Mouse (Mus musculus) gastrocnemius, adult 2 months (tissue): Measurements from ENCODE around the gene Itga9. TPM values are rescaled to one million over a fixed set of nuclear protein-coding genes. Genes with fewer than 3 reads are reported as not detected.

Source experiments
- DNase-seq: peaks from one replicate; pipeline ENCODE4 v3.0.0; 2022
- H3K27ac ChIP-seq: fragments of 200-600 bp; 2 replicates; pipeline ENCODE4 v1.8.1; 2022; ENCODE audit warnings: mild to moderate bottlenecking
- H3K4me3 ChIP-seq: fragments of 200-600 bp; 2 replicates; pipeline ENCODE4 v1.8.1; 2022; ENCODE audit warnings: mild to moderate bottlenecking, moderate library complexity
- CTCF ChIP-seq: fragments of 200-600 bp; IDR thresholded peaks from 2 replicates; pipeline ENCODE4 v1.8.1; 2022; ENCODE audit warnings: antibody characterized with exemption, mild to moderate bottlenecking, moderate library complexity
- intact Hi-C: fragments of 180-260 bp; cut with DNase I; formaldehyde crosslinking; loops from one replicate; pipeline ENCODE4 v1.15.1; 2025
- total RNA-seq, 2 experiments: library from RNA; stranded (reverse); gene quantifications; 2 replicates each; pipeline ENCODE4 v1.2.3; 2021

Gene Itga9
- total RNA-seq, 2 experiments from 2014 or later, result 3.0 to 5.7 TPM

DNA sequence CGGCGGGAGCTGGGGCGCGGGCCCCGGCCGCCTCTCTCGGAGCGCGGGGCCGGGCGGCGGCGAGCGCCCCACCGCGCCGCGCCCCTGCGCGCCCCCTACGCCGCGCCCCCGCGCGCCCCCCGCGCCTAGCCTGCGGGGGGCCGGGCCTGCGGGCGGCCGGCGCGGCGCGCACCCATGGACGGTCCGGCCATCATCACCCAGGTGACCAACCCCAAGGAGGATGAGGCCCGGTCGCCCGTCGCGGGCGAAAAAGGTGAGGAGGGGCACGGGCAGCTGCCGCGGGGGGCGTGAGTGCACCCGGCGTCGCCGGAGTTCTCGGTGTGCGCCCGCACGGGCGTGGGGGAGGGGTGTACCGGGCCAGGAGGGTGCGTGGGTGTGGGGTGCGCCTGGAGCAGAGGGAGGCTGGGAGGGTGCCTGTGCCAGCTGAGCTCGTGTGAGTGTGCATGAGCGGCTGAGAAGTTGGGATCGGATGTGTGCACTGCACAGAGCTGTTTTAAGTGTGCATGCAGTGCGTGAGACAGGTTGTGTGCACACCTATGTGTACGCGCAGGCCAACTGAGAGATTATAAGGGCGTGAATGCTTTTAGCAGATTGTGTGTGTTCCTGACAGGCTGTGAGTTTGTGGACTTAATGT, 320.3 kb downstream of the Itga9 start:
- TF ChIP-seq CTCF, result no peak
- DNase-seq, result peak; percentile 61
- Histone ChIP-seq H3K4me3 (peak overlapping the region; percentile 94), H3K27ac (peak overlapping the region; percentile 85)
- intact Hi-C loops, result no loop called here

DNA sequence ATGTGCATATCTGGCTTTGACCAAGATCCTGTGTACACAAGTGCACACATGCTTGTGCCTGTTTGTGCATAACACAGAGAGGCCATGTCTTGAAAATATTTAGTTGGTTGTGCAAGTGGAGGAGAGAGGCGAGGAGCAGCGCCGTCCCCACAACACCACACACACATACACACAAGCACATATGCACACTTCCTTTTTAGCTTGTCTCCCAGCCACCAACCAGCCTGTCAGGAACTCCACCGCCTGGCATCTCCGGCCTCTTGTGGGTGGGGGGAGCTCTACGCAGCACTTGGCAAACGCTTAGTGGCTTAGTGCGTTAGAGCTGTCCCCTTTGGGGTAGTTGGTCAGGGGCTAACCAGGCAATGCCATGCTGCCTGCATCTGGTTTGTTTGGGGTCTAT, 321.0 kb downstream of the Itga9 start:
- Histone ChIP-seq H3K27ac (peak overlapping the region; percentile 78), H3K4me3 (peak overlapping the region; percentile 94)
- no peak for TF ChIP-seq CTCF
- DNase-seq, result no peak
- intact Hi-C loops, result no loop called here

DNA sequence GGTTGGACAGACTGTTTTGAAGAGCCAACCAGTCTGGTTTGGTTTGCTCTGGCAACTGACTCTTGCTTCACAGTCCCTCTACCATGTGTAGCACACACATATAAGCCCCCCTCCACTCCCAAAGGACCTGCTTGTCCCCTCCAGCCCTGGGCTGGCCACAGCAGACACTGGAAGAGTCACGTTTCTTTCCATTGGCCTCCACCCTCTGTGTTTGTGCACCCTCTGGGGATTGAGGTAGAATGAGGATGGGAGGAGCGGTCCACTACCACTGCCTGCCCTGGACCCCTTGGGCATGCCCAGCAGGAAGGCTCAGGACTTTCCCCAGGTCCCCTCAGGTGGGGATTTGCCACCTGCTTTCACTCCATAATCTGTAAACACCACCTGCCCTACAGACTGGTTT, 321.5 kb downstream of the Itga9 start:
- TF ChIP-seq CTCF, result no peak
- no peak for DNase-seq
- intact Hi-C loops, result no loop called here
- peak overlapping the region; percentile 94 for H3K4me3 ChIP-seq
- H3K27ac ChIP-seq, result peak overlapping the region; percentile 78

DNA sequence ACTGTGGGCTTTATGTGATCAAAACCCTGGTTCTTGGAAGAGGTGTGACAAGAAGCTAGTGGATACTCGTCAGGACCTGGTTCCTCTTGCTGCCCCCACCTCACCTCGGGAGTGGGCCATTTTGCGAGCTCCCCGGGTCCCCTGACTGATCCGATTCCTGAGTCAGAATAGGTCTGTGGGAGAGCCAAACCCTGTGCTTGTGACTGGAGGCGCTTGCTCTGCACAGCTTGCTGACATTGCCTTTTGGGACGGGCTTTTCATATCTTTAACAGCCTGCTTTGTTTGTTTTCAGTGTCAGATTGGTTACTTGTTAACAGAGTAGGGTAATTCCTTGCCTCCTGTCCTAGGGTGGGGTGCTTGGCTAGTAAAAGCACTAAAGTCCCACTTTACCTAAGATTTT, 322.2 kb downstream of the Itga9 start:
- no peak for TF ChIP-seq CTCF
- no peak for DNase-seq
- H3K27ac ChIP-seq, result peak overlapping the region; percentile 78
- peak overlapping the region; percentile 94 for H3K4me3 ChIP-seq
- intact Hi-C loops, result no loop called here

DNA sequence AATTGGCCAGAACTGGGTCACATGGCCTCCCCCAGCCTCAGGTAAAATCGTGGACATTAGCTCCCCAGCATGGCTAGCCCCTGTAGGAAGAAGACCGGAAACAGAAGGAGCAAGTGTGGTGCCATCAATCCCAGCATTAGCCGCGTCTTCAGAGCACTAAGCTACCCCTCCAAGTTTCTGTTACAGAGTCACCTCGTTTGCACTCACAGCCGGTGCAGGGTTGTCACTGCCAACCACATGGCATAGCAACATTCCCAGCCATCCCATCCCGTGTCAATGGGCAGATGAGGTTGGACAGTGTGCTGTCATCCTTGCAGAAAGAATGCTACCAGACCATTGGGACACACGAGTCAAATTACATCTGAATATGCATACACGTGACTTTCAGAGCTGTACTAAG, 324.1 kb downstream of the Itga9 start:
- intact Hi-C loops, result no loop called here
- Histone ChIP-seq H3K4me3 (peak overlapping the region; percentile 4; the same call in 1 of the 2 replicates), H3K27ac (no peak overlapping the region)
- no peak for TF ChIP-seq CTCF
- no peak for DNase-seq

DNA sequence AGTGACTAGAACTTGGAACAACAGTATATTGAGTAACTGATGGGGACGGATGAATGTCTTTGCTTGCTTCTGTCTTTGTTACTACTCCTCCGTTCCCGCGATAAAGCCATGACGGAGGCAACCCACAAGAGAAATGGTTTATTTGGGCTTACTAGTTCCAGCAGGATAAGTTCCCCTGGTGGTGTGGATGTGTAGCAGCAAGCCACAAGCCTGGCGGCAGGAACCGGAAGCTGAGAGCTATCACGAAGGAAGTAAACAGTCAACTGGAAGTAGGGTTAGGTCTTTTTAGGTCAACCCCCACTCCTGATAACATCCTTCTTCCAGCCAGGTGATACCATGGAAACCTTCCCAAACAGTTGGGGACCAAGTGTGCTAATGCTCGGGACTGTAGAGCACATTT, 327.3 kb downstream of the Itga9 start:
- no peak for DNase-seq
- intact Hi-C loops, result no loop called here
- no peak overlapping the region for H3K4me3 ChIP-seq
- H3K27ac ChIP-seq, result peak overlapping the region; percentile 49; the same call in 1 of the 2 replicates
- 0 out of 2 replicates have a peak, but pooled peaks have one; percentile 2 for TF ChIP-seq CTCF

DNA sequence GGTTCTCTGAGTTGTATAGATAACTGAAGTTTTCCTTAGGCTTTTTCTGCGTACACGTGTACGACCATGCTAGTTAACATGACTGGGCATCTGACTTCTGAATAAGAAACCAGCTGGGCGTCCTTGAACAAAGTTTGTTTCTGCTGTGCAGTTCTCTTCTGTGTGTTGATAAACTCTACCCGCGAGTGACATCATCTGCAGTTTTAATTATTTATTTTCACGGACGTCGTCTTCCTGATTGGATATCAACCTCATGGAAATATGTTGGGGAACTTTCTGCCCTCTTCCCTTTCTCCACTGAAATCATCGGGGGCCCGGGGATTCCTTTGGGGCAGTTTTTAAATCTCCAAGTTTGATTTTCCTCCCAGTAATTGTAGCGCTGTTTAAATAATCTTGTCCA, 327.8 kb downstream of the Itga9 start:
- no peak for TF ChIP-seq CTCF
- intact Hi-C loops, result no loop called here
- Histone ChIP-seq H3K27ac (peak overlapping the region; percentile 49; the same call in 1 of the 2 replicates), H3K4me3 (no peak overlapping the region)
- no peak for DNase-seq

DNA sequence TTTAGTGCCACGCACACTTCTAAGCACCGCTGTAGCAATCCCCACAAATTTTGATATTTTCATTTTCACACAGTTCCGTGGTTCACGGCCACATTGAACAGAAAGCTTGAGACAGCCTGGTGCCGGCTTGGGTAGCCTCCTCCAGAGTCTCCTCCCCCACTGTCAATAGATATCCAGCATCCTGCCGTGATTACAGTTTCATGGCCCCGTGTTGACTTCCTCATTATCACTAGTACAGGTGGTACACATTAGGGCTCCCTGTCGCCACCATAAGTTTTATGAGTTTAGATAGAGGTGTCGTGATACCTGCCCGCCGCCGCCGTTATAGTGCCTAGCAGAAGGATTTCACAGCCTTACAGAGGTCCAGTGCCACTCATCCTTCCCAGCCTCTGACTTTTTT, 328.6 kb downstream of the Itga9 start:
- no peak for TF ChIP-seq CTCF
- DNase-seq, result no peak
- intact Hi-C loops, result no loop called here

DNA sequence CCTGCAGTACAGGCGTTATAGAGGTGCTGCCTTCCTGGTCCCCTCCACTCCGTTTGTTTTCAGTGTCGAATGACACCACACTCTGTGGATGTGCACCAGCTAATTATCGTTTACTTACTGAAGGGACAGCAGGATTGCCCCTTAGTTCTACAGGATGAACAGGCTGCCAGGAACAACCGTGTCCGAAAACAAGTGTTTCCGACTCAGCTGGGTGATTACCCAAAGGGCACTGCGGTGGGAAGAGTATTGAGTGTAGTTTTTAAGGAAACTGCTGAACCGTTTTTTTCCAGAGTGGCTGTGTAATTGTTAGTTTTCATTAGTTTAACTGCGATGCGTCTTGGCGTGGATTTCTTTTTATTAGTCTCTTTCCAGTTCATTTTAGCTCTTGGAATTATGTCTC, 329.6 kb downstream of the Itga9 start:
- TF ChIP-seq CTCF, result no peak
- no peak for DNase-seq
- H3K4me3 ChIP-seq, result peak overlapping the region; percentile 53
- intact Hi-C loops, result no loop called here
- peak overlapping the region; percentile 65; the same call in 1 of the 2 replicates for H3K27ac ChIP-seq

More for the DNA sequence above, 328.6 kb downstream of the Itga9 start:
- no peak overlapping the region for H3K27ac ChIP-seq
- H3K4me3 ChIP-seq, result no peak overlapping the region

DNA sequence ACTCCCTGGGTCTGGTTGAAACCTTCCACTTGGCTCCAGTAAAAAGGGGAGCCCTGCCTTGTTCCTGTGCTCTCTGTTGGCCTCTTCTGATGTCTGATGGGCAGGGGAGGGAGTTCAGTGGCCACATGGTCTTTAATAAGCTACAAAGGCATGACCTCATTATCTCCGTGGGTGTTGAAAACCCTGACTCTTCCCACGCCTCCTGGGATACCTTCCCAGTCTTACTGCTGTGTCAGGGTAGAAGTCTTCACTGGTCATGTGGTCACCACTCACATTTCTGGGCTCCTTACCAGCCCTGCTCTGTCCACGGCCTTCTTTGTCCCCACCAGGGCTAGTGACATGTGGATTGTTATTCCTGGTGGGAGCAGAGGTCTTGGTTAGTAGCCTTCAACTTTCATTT, 331.0 kb downstream of the Itga9 start:
- intact Hi-C loops, result no loop called here
- TF ChIP-seq CTCF, result no peak
- H3K27ac ChIP-seq, result no peak overlapping the region
- H3K4me3 ChIP-seq, result no peak overlapping the region
- peak; percentile 66 for DNase-seq

DNA sequence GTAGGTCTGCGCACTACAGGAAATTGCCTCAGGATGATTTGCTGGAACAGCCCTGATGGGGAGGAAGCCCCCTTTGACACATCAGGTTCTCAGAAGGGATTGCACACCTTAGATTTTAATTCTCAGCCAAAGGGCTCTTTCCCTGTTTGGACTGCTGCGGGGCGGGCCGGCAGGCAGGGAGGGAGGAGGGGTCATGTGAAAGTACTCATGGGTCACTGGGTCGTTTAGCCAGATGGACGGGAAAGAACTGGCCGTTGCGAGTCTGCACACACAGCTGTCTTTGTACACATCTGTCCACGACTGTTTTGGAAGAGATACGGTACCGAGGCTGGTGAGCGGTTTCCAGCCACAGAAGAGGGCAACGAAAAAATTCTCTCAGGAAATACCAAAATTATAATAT, 332.9 kb downstream of the Itga9 start:
- H3K4me3 ChIP-seq, result no peak overlapping the region
- no peak for TF ChIP-seq CTCF
- no peak for DNase-seq
- intact Hi-C loops, result no loop called here
- peak overlapping the region; percentile 61 for H3K27ac ChIP-seq

DNA sequence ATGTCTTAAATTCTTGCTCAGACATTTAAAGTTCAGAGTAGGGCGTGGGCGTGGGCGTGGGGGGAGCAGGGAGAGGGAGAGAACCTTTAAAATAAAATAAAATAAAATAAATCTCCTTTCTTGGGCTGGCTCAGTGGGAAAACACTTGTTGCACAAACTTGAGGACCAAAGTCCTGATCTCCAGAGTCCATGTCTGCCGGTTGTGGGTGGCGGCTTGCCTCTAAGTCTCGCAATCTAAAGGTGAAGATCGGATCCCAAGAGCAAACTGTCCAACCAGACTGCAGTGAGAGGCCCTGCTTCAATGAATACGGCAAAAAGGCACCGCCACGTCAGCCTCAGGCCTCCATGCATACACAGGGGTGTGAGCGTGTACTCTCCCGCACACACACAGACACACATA, 333.3 kb downstream of the Itga9 start:
- no peak for DNase-seq
- no peak overlapping the region for H3K4me3 ChIP-seq
- TF ChIP-seq CTCF, result no peak
- H3K27ac ChIP-seq, result peak overlapping the region; percentile 61
- intact Hi-C loops, result no loop called here

DNA sequence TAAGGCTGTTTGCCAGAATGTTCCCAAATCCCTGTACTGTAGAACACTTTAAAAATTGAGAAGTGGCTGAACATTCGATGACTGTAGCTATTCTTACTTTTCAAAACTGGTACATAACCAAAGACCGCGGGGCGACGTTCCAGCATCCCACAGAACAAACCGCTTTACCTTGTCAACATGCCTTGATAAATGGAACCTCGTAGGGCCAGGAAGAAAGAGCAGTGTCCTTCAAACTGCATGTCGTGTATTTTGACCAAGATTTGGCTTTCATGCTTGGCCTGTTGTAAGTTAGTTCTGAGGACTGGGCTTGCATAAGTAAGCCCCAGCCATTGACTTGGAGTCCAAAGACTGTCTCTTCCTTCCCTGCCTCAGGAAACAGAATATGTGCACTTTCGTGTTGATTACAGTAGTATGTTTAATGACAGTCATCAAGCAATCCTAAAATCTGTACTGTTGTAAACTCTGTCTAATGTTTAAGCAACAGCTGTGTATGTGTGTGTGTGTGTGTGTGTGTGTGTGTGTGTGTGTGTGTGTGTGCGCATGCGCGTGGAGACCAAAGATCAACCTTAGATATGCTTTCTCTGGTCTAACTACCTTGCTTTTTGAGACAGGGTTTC, 334.2 kb downstream of the Itga9 start:
- no peak for DNase-seq
- Histone ChIP-seq H3K4me3 (no peak overlapping the region), H3K27ac (peak overlapping the region; percentile 61; the same call in 1 of the 2 replicates)
- TF ChIP-seq CTCF, result no peak
- intact Hi-C loops, result no loop called here

DNA sequence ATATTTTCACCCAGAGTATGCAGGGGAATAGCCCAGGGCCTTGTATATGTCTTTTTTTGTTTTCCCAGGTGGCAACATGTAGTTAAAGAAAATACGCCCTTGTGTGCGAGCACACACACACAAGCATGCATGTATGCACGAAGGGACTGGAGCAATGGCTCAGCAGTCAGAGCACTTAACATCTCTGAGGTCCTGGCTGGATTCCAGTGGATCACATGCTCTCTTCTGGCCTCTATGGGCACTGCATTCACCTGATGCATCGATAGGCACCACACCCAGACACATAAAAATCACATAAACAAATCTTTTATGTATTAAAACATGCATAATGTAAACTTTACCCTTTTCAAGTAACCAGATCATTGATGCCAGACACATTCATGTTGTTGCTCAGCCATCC, 335.5 kb downstream of the Itga9 start:
- DNase-seq, result no peak

More for the DNA sequence above, 335.5 kb downstream of the Itga9 start:
- intact Hi-C loops, result no loop called here
- no peak for TF ChIP-seq CTCF
- Histone ChIP-seq H3K4me3 (no peak overlapping the region), H3K27ac (no peak overlapping the region)
